Mouse (Mus musculus): ENCODE data around the gene Arsk. TPM values are rescaled to one million over a fixed set of nuclear protein-coding genes. Genes with fewer than 3 reads are reported as not detected.
A peak's percentile ranks its signal among the peaks of the same experiment; 100 is the strongest.

Arsk gene
- total and polyA plus RNA-seq, 2 experiments from 2014 or later: 3.7 to 6.9 TPM

DNA sequence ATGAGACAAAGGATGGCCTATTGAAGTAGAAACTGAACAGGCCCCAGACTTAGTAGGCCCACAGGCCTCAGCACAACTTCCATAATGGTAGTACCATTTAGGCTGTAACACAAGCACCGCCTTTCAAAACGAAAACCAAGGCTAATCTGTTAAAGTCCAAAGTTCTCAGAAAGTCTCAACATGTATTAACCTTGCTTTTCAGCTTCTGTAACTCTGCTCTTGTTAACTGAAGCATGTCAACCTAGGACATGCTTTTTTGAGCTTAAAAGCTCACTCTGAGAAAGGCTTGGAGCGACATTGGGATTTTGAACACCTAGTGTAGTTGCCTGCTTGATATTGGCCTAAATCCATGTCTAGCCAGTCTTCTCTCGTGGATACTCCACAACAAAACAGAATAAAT is 38.9 kb downstream of the Arsk start:
- Histone ChIP-seq H3K4me2 (ENCODE audit: low read depth) (no peak overlapping the region), H3K9me3 (ENCODE audit: low read length) (no peaks in the 10 kb centered on the region), H3K27me3 (ENCODE audit: insufficient read depth, low read length) (peaks cover 4% of the 10 kb centered on the region; the same call in 1 of the 2 replicates), H3K9ac (no peak overlapping the region), H3K4me3 (ENCODE audit: low read depth, low read length) (no peak overlapping the region), H3K4me1 (ENCODE audit: insufficient read depth) (peaks cover 4% of the 10 kb centered on the region; the same call in 1 of the 2 replicates), H3K36me3 (ENCODE audit: insufficient read depth) (peaks cover 7% of the 10 kb centered on the region), H3K27ac (ENCODE audit: low read depth, low read length) (no peak overlapping the region)
- 91% methylated on average over 4 of the region's 4 CpGs for WGBS
- no peak for DNase-seq
- TF ChIP-seq CTCF (IDR thresholded peaks at IDR 0.05; ENCODE audit: low read depth): no peak
- no peak for ATAC-seq

DNA sequence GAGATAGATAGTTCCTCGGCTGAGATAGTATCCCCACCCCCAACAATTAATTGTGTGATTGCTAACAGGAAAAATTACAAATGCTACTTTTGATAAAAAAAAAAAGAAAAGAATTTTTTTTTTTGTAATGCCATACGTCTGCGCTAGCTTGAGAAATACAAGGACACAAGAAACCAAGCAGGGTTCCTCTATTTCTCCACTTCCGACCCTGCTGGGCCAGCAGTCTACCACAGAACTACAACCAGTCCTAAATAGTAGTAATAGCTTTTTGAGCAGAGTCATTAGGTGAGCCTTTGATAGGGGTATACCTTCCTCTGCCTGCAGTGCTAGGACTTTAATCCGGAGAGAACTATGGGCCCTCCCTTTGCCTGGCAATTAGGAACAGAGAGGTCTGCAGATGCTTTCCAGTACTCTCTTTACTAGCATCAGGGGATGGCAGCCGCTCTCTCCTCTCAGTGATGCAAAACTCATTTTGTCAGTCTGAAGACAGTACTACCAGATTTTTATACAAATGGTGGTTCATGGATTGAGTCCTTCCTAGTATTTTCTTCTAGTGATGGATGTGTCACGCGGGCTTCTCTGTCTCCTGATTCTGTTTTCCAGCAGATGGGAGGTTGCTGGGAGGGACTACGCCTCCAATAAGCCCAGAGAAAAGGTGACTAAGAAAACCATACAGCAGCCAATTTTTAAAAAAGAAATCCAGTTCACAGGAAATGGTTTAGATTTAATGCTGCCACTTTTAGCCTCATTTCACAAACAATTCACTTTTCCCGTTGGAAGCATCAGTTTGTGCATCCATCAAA is 41.0 kb downstream of the Arsk start:
- ATAC-seq: no peak
- Histone ChIP-seq H3K9ac (no peak overlapping the region), H3K27ac (ENCODE audit: low read depth, low read length) (no peak overlapping the region), H3K9me3 (ENCODE audit: low read length) (no peaks in the 10 kb centered on the region), H3K4me3 (ENCODE audit: low read depth, low read length) (no peak overlapping the region), H3K4me2 (ENCODE audit: low read depth) (0 out of 2 replicates have a peak overlapping the region, but pooled peaks have one; percentile 100), H3K36me3 (ENCODE audit: insufficient read depth) (peaks cover 3% of the 10 kb centered on the region; the same call in 1 of the 2 replicates), H3K4me1 (ENCODE audit: insufficient read depth) (peaks cover 4% of the 10 kb centered on the region; the same call in 1 of the 2 replicates), H3K27me3 (ENCODE audit: insufficient read depth, low read length) (peaks cover 10% of the 10 kb centered on the region; the same call in 1 of the 2 replicates)
- DNase-seq: no peak
- no peak for TF ChIP-seq CTCF (IDR thresholded peaks at IDR 0.05; ENCODE audit: low read depth)
- WGBS: 70% methylated on average over 10 of the region's 10 CpGs

DNA sequence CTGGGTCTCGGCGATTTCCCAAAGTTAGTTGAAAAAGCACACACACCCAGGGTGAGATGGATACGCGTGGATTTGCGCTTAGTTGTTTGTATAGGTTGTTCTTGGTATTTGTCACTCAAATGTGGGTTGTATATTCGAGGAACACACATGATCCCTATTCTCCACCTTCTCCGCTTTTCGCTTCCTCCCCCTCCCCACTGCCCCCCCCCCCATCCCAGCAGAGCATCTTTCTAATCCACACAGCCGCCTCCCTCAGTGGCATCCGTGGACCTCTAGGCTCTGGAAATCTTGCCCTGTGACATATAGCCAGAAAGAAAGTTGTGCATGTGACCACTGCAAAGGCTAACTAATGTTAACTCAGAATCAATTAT is 41.6 kb downstream of the Arsk start, which contains the start of gene Gpr150:
TSS of gene Gpr150 (minus strand) at position 101 of the 371 bp plus-strand sequence.
- no peak for DNase-seq
- 8% methylated on average over 10 of the region's 10 CpGs for WGBS
- peaks cover 15% of the 10 kb centered on the region for H3K27me3 ChIP-seq (ENCODE audit: insufficient read depth, low read length)
- peak within 1 kb of the TSS; percentile 55 for H3K4me3 ChIP-seq (ENCODE audit: low read depth, low read length)
- H3K27ac ChIP-seq (ENCODE audit: low read depth, low read length): no peak within 1 kb of the TSS
- ATAC-seq: peak; percentile 1; the same call in 1 of the 2 replicates
- no peak for TF ChIP-seq CTCF (IDR thresholded peaks at IDR 0.05; ENCODE audit: low read depth)
- peak within 1 kb of the TSS; percentile 100 for H3K4me2 ChIP-seq (ENCODE audit: low read depth)
- peak within 1 kb of the TSS; percentile 62 for H3K9ac ChIP-seq
- peaks cover 4% of the 10 kb centered on the region; the same call in 1 of the 2 replicates for H3K4me1 ChIP-seq (ENCODE audit: insufficient read depth)
- no peaks in the 10 kb centered on the region for H3K36me3 ChIP-seq (ENCODE audit: insufficient read depth)
- H3K9me3 ChIP-seq (ENCODE audit: low read length): no peaks in the 10 kb centered on the region

DNA sequence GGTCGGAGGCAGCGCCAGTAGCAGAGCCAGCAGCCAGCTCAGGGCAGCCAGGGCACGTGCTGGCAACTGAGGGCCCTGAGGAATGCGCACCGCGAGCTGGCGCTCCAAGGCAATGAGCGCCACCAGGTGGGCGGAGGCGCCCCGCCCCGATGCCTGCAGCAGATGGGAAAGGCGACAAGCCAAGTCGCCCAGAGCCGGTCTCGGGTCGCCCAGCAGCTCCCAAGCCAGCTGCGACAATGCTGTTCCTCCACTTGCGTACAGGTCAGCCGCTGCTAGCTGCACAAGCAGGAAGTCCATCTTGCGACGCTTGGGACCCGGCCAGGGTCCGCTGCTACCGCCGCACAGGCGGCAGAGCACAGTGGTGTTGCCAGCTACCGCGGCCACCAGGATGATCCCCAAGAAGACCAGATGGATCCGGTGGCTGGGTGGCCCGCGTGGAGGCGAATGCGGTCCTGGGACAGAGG is 42.2 kb downstream of the Arsk start:
- H3K27me3 ChIP-seq (ENCODE audit: insufficient read depth, low read length): peaks cover 15% of the 10 kb centered on the region
- WGBS: under 1% methylated on average over 33 of the region's 34 CpGs
- H3K27ac ChIP-seq (ENCODE audit: low read depth, low read length): no peak overlapping the region
- H3K4me3 ChIP-seq (ENCODE audit: low read depth, low read length): peak overlapping the region; percentile 55
- no peaks in the 10 kb centered on the region for H3K9me3 ChIP-seq (ENCODE audit: low read length)
- peak; percentile 81 for DNase-seq
- peak overlapping the region; percentile 100 for H3K4me2 ChIP-seq (ENCODE audit: low read depth)
- ATAC-seq: peak; percentile 91
- peaks cover 4% of the 10 kb centered on the region; the same call in 1 of the 2 replicates for H3K4me1 ChIP-seq (ENCODE audit: insufficient read depth)
- peak overlapping the region; percentile 62 for H3K9ac ChIP-seq
- TF ChIP-seq CTCF (IDR thresholded peaks at IDR 0.05; ENCODE audit: low read depth): peak; percentile 65
- H3K36me3 ChIP-seq (ENCODE audit: insufficient read depth): no peaks in the 10 kb centered on the region

DNA sequence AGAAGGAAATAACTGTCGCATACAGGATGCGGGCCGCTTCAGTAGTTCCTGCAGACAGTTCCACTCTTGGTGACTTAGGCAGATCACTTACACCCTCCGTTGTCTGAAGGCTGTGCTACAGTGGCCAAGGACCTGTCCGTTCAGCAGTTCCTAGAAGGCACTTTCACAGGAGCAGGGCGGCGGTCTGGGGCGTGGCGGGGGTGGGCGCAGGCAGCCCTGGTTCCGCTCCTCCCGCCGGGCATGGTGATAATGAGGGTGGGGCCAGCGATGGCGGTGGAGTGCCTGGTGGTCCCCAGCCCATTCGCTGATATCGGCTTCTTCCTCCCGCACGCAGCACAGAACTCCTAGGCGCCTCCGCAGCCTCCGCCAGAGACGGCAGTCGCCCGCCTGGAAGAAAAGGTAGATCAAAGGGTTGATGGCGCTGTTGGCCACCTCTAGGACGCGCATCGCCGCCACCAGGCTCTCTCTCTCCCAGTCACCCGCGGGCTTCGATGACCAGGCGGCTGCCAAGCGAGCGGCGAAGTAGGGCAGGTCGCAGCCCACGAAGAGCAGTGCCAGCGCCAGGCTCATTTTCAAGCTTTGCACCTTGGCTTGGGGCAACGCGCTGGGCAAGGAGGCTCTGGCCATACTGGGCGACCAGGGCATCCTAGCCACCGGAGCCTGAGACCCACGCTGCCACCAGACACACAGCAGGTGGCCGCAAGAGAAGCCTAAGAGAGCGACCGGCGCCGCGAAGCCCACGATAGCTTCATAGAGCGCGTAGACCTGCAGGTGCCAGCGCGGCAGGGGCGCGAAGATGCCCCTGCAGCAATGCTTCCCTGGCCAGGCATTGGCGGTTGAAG is 42.8 kb downstream of the Arsk start:
- H3K9ac ChIP-seq: peak overlapping the region; percentile 62
- peak; percentile 19; the same call in 1 of the 2 replicates for TF ChIP-seq CTCF (IDR thresholded peaks at IDR 0.05; ENCODE audit: low read depth)
- peak; percentile 34 for DNase-seq
- peaks cover 4% of the 10 kb centered on the region; the same call in 1 of the 2 replicates for H3K4me1 ChIP-seq (ENCODE audit: insufficient read depth)
- ATAC-seq: peak; percentile 56
- no peaks in the 10 kb centered on the region for H3K9me3 ChIP-seq (ENCODE audit: low read length)
- peaks cover 15% of the 10 kb centered on the region for H3K27me3 ChIP-seq (ENCODE audit: insufficient read depth, low read length)
- H3K4me3 ChIP-seq (ENCODE audit: low read depth, low read length): peak overlapping the region; percentile 55
- no peaks in the 10 kb centered on the region for H3K36me3 ChIP-seq (ENCODE audit: insufficient read depth)
- WGBS: 2% methylated on average over 58 of the region's 59 CpGs
- H3K27ac ChIP-seq (ENCODE audit: low read depth, low read length): no peak overlapping the region
- peak overlapping the region; percentile 100 for H3K4me2 ChIP-seq (ENCODE audit: low read depth)

DNA sequence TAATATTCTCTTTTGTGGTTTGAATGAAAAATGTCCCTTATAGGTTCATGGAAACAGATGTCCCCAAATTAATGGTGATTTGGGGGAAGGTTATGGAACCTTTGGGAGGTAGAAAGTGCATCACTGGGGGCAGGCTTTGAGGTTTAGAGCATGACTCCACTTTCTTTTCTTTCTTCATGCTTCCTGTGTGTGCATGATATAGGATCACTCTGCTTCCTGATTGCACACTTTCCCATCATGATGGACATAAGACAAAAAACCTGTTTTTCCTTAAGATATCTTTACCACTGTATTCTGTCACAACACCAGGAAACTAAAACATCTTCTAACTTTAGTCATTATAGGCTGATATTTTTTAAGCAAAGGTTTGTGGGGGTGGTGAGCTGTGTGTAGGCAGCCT is 53.5 kb downstream of the Arsk start:
- no peak overlapping the region for H3K27ac ChIP-seq (ENCODE audit: low read depth, low read length)
- no peak overlapping the region for H3K4me2 ChIP-seq (ENCODE audit: low read depth)
- no peak for DNase-seq
- no peaks in the 10 kb centered on the region for H3K4me1 ChIP-seq (ENCODE audit: insufficient read depth)
- H3K36me3 ChIP-seq (ENCODE audit: insufficient read depth): no peaks in the 10 kb centered on the region
- H3K4me3 ChIP-seq (ENCODE audit: low read depth, low read length): no peak overlapping the region
- no peak overlapping the region for H3K9ac ChIP-seq
- H3K27me3 ChIP-seq (ENCODE audit: insufficient read depth, low read length): no peaks in the 10 kb centered on the region
- no peaks in the 10 kb centered on the region for H3K9me3 ChIP-seq (ENCODE audit: low read length)
- no peak for ATAC-seq
- no peak for TF ChIP-seq CTCF (IDR thresholded peaks at IDR 0.05; ENCODE audit: low read depth)
